Mouse (Mus musculus): ENCODE results near the gene Clasp1. TPM values are rescaled to one million over a fixed set of nuclear protein-coding genes. Genes with fewer than 3 reads are reported as not detected.
"Not testable (repeated sequence)": the region's sequence is repeated elsewhere in the genome, so short reads cannot be mapped to it uniquely, and the experiment has no call there.

Gene Clasp1
- polyA plus RNA-seq, 1 experiment from 2014 or later: 79.7 TPM

DNA sequence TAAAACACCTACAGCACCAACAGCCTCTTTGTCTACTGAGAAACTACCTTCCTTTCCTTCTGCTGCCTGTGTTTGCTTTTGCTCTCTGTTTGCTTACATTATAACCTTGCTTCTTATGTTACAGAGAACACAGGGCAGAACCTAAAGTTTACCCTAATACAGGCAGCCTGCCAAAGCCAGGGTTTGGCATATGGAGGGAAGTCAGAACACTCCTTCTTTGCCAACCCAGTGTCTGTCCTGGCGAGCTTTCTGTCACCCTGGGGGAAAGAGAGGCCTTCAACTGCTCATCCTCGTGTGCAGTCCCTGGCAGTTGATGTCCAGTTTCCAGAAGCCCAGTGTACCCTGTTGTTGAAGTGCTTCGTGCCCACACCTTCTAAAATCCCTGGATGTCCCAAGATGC is 209.5 kb downstream of the Clasp1 start:
- 78% methylated on average over 3 of the region's 3 CpGs for WGBS
- H3K9me3 ChIP-seq: no peaks in the 10 kb centered on the region
- H3K4me3 ChIP-seq: no peak overlapping the region
- no peaks in the 10 kb centered on the region for H3K4me1 ChIP-seq
- H3K27ac ChIP-seq: no peak overlapping the region
- H3K27me3 ChIP-seq: no peaks in the 10 kb centered on the region
- no peak overlapping the region for H3K4me2 ChIP-seq (replicated peaks)
- no peak for ATAC-seq (ENCODE audit: insufficient number of reproducible peaks, insufficient read depth, low FRiP score, low TSS enrichment)
- H3K9ac ChIP-seq: no peak overlapping the region
- H3K36me3 ChIP-seq: peaks cover 91% of the 10 kb centered on the region

DNA sequence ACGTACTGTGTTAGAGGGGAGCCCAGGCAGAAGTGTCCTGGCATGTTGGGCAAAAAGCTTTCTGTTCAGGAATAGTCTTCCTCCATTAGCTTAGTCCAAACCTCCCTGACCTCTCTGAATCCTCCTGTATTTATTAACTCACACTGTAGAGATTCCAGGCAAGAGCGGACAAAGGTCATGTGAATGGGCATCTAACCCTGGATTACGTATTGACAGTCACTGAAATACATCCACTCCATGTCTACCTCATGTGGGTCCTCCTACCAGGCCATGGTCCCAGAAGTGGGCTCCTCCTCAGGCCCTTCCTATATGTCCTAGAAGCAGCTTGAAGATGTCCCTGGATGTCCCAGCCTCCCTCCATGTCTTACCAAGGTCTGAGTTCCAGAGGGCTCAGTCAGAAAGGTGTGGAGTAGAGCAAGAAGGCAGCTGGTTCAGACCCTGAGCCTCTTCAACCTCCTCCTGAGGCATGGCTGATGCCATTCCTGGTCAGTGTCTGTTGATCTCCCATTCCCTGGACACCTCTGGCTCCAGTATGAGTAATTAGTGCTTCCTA is 224.8 kb downstream of the Clasp1 start:
- ATAC-seq (ENCODE audit: insufficient number of reproducible peaks, insufficient read depth, low FRiP score, low TSS enrichment): no peak
- Histone ChIP-seq H3K27me3 (no peaks in the 10 kb centered on the region), H3K9ac (no peak overlapping the region), H3K27ac (no peak overlapping the region), H3K9me3 (no peaks in the 10 kb centered on the region), H3K4me3 (no peak overlapping the region), H3K36me3 (peaks cover 10% of the 10 kb centered on the region), H3K4me2 (replicated peaks) (no peak overlapping the region), H3K4me1 (no peaks in the 10 kb centered on the region)
- 87% methylated on average over 3 of the region's 3 CpGs for WGBS

DNA sequence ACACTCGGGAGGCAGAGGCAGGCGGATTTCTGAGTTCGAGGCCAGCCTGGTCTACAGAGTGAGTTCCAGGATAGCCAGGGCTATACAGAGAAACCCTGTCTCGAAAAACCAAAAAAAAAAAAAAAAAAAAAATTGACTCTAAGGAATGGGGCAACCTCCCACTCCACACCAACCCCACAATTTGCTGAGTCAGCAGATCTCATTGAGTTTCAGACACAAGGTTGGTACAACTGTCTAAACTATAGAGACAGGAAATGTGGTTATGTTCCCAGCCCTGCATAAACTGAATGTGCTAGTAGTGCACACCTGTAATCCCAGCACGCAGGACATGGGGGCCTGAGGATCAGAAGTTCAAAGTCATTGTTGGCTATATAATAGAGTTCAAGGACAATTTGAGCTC is 232.2 kb downstream of the Clasp1 start:
- 87% methylated on average over 5 of the region's 5 CpGs for WGBS

DNA sequence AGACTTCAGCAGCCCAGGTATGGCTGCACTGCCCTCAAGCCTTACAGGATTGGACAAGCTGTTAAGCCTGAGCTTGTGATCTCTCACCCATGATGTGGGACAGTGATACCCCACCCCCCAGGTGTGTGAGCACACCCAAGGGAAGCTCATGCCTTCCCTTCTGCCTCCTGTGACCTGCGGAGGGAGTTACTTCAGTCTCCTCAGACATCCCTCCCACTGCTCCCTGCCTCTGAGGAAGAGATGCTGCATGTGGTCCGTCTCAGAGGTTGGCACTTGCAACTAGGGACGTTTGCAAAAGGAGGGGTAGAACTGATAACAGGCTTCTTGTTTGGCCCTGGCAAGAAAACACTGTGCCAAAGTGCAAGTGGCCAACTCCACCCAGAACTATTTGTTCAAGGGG is 234.0 kb downstream of the Clasp1 start:
- Histone ChIP-seq H3K4me2 (replicated peaks) (no peak overlapping the region), H3K27ac (no peak overlapping the region), H3K36me3 (no peaks in the 10 kb centered on the region), H3K9me3 (no peaks in the 10 kb centered on the region), H3K27me3 (peaks cover 30% of the 10 kb centered on the region), H3K4me1 (peaks cover 2% of the 10 kb centered on the region; the same call in 1 of the 2 replicates), H3K9ac (no peak overlapping the region), H3K4me3 (no peak overlapping the region)
- no peak for ATAC-seq (ENCODE audit: insufficient number of reproducible peaks, insufficient read depth, low FRiP score, low TSS enrichment)
- WGBS: 59% methylated on average over 3 of the region's 3 CpGs

More for the DNA sequence above, 232.2 kb downstream of the Clasp1 start:
- H3K27ac ChIP-seq; H3K36me3 ChIP-seq; H3K4me1 ChIP-seq; H3K9me3 ChIP-seq; H3K4me2 ChIP-seq (replicated peaks); H3K9ac ChIP-seq; ATAC-seq (ENCODE audit: insufficient number of reproducible peaks, insufficient read depth, low FRiP score, low TSS enrichment); H3K4me3 ChIP-seq: not testable (repeated sequence)
- H3K27me3 ChIP-seq: peaks cover 12% of the 10 kb centered on the region

DNA sequence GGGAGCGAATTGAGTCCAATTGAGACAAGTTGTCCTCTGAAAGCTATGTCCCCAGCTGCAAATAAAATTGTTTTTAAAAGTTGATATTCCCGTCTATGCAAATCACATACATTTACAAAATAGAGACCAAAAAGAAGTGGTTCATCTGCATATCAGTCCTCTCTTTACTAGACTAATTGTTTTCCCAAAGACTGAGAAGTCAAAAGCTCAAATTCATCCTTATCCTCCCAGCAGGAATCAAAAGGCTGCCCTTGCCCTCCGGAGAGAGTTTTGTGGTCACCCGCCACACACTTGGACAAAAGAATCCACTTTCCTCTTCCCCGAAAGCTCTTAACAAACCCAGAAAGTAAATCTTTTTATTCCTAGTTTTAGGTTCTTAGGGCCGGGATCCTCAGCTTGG is 236.6 kb downstream of the Clasp1 start:
- Histone ChIP-seq H3K27ac (no peak overlapping the region), H3K9ac (no peak overlapping the region), H3K36me3 (no peaks in the 10 kb centered on the region), H3K9me3 (no peaks in the 10 kb centered on the region), H3K4me1 (peaks cover 2% of the 10 kb centered on the region; the same call in 1 of the 2 replicates), H3K4me3 (no peak overlapping the region), H3K27me3 (peaks cover 43% of the 10 kb centered on the region), H3K4me2 (replicated peaks) (no peak overlapping the region)
- WGBS: 32% methylated on average over 6 of the region's 6 CpGs
- no peak for ATAC-seq (ENCODE audit: insufficient number of reproducible peaks, insufficient read depth, low FRiP score, low TSS enrichment)

DNA sequence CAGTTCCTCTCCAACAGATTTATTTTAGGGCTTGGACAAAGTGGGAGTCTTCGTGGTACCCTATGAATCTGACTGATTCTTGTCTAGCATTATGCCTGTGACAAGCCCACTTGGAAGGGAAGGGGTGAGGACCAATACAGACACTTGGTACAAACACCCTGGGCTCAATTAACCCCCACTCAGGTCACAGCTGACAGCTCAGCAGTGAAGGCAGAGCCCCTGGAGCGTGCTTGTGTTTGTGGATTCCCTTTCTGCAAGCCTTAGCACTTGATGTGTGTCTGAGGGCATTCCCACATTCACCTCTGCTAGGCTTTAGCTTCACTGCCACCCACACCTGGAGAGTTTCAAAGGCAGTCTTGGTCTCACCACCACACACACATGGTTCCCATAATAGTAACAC is 237.1 kb downstream of the Clasp1 start:
- 50% methylated on average over 2 of the region's 2 CpGs for WGBS
- H3K4me1 ChIP-seq: peaks cover 2% of the 10 kb centered on the region; the same call in 1 of the 2 replicates
- H3K4me3 ChIP-seq: no peak overlapping the region
- no peak overlapping the region for H3K9ac ChIP-seq
- H3K4me2 ChIP-seq (replicated peaks): no peak overlapping the region
- peaks cover 43% of the 10 kb centered on the region for H3K27me3 ChIP-seq
- no peak overlapping the region for H3K27ac ChIP-seq
- H3K36me3 ChIP-seq: no peaks in the 10 kb centered on the region
- no peak for ATAC-seq (ENCODE audit: insufficient number of reproducible peaks, insufficient read depth, low FRiP score, low TSS enrichment)
- no peaks in the 10 kb centered on the region for H3K9me3 ChIP-seq

DNA sequence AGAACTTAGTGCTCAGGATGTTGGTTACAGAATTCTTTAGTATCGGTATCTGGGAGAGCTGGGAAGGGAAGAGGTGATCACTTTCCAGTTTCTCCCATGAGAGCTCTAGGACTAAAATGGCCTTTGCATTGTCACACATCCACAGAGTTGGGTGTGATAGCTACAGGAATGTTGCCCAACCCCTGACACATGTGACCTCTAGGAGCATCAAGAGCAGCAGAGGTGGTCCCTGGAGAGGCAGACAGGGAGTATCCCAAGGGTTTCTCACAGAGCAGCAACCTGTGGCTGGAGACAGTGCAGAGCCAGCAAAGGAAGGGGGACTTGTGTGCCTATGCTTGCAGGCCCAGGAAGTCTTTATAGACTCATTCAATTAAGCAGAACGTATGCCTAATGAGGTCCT is 237.6 kb downstream of the Clasp1 start:
- ATAC-seq (ENCODE audit: insufficient number of reproducible peaks, insufficient read depth, low FRiP score, low TSS enrichment): no peak
- Histone ChIP-seq H3K9ac (no peak overlapping the region), H3K36me3 (no peaks in the 10 kb centered on the region), H3K4me1 (peaks cover 2% of the 10 kb centered on the region; the same call in 1 of the 2 replicates), H3K4me3 (no peak overlapping the region), H3K4me2 (replicated peaks) (no peak overlapping the region), H3K27me3 (peaks cover 43% of the 10 kb centered on the region), H3K9me3 (no peaks in the 10 kb centered on the region), H3K27ac (no peak overlapping the region)
- 81% methylated on average over 2 of the region's 2 CpGs for WGBS

DNA sequence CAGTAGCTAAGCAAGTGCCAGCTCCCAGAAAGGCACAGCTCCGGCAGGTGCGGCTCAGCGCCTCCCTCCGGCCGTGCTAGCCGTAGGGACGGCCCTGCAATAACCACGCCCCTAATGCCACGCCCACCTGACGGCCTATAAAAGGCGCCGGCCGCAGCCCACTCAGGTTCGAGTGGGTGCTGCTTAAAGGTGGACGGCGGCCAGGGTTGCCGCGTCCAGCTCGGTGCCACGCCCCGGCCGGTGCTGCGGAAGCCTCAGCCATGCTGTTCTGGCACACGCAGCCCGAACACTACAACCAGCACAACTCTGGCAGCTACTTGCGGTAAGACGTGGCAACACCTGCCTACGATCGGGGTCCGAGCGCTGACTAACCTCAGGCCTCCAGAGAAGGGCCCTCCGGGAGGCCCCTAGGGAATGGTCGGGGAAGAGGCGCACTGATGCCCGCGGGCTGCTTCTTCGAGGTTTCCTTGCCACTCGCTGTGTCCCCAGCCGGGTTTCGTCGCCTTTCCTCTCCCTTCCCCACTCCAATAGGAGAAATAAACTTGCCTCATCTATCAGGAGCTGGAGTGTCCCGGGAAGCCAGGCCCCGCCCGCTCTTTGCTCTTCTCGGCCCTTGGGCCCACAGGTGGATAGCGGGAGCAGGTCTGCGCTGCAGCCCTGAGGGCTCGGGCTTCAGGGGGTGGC is 239.1 kb downstream of the Clasp1 start, which contains the start of gene Tfcp2l1:
Gene Tfcp2l1, plus strand, starts transcription at position 165 of the 684 bp plus-strand sequence.
- no peak within 1 kb of the TSS for H3K27ac ChIP-seq
- WGBS: 1% methylated on average over 48 of the region's 48 CpGs
- peak within 1 kb of the TSS; percentile 46 for H3K4me3 ChIP-seq
- H3K9me3 ChIP-seq: no peaks in the 10 kb centered on the region
- H3K9ac ChIP-seq: peak within 1 kb of the TSS; percentile 31
- ATAC-seq (ENCODE audit: insufficient number of reproducible peaks, insufficient read depth, low FRiP score, low TSS enrichment): peak; percentile 76
- H3K36me3 ChIP-seq: no peaks in the 10 kb centered on the region
- H3K4me2 ChIP-seq (replicated peaks): peak within 1 kb of the TSS; percentile 87
- H3K27me3 ChIP-seq: peaks cover 43% of the 10 kb centered on the region
- H3K4me1 ChIP-seq: peaks cover 2% of the 10 kb centered on the region; the same call in 1 of the 2 replicates

DNA sequence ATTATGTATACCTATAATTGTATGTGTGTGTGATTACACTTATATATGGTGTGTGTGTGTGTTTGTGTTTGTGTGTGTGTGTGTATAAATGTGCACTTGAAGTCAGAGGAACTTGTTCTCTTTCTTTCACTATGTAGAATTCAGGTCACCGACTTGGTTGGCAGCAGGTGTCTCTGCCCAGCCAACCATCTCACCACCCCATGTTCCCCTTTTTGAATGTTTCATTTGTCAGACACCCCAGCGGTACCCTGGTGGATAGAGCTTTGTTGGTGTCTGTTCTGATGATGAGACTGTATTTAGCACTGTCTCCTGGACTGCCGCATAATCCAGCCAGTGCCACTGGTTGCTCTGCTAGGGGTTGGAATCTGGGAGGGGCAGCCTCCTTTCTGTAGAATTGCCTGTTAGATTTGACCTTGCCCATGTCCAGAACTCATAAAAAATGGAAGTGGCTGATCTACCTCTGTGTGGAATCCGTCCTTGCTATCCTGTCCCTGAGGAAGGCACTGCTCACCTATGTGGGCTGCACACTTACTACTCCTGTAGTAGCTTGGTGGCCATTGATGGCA is 244.6 kb downstream of the Clasp1 start:
- Histone ChIP-seq H3K4me2 (replicated peaks) (no peak overlapping the region), H3K4me1 (no peaks in the 10 kb centered on the region), H3K9me3 (no peaks in the 10 kb centered on the region), H3K4me3 (no peak overlapping the region), H3K36me3 (no peaks in the 10 kb centered on the region), H3K9ac (no peak overlapping the region), H3K27me3 (peaks cover 7% of the 10 kb centered on the region; the same call in 1 of the 2 replicates), H3K27ac (no peak overlapping the region)
- 81% methylated on average over 4 of the region's 4 CpGs for WGBS
- no peak for ATAC-seq (ENCODE audit: insufficient number of reproducible peaks, insufficient read depth, low FRiP score, low TSS enrichment)

DNA sequence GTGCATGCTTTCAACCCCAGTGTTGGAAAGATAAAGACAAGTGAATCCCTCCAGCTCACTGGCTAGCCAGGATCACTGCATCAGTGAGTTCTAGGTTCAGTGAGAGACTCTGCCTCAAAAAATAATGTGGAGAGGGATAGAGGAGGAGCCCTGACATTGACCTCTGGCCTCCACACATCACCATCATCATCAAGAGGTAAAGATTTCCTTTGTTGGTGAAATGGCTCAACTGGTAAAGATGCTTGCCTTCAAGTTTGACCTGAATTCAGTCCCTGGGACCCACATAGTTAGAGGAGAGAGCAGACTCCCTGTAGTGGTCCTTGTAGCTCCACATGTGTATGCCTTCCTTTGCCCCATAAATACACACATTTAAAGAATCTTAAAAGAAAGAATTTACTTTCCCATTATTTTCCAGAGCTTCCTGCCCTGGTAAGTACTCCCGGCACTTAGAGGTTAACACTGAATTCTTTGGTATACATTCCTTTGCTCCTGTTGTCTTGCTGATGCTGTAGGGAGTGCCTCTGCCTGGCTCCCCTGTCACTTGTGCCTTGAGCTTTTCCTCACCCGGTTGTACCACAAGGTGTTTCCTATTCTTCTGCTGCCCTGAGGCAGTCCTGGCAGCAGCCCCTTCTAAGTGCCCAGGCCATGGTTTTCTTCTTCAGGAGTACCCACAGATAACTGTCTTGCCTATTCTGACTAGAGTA is 253.6 kb downstream of the Clasp1 start:
- Histone ChIP-seq H3K36me3 (no peaks in the 10 kb centered on the region), H3K4me2 (replicated peaks) (no peak overlapping the region), H3K9me3 (no peaks in the 10 kb centered on the region), H3K4me3 (no peak overlapping the region), H3K9ac (no peak overlapping the region), H3K27ac (no peak overlapping the region), H3K27me3 (no peaks in the 10 kb centered on the region), H3K4me1 (no peaks in the 10 kb centered on the region)
- 64% methylated on average over 2 of the region's 2 CpGs for WGBS
- ATAC-seq (ENCODE audit: insufficient number of reproducible peaks, insufficient read depth, low FRiP score, low TSS enrichment): no peak

DNA sequence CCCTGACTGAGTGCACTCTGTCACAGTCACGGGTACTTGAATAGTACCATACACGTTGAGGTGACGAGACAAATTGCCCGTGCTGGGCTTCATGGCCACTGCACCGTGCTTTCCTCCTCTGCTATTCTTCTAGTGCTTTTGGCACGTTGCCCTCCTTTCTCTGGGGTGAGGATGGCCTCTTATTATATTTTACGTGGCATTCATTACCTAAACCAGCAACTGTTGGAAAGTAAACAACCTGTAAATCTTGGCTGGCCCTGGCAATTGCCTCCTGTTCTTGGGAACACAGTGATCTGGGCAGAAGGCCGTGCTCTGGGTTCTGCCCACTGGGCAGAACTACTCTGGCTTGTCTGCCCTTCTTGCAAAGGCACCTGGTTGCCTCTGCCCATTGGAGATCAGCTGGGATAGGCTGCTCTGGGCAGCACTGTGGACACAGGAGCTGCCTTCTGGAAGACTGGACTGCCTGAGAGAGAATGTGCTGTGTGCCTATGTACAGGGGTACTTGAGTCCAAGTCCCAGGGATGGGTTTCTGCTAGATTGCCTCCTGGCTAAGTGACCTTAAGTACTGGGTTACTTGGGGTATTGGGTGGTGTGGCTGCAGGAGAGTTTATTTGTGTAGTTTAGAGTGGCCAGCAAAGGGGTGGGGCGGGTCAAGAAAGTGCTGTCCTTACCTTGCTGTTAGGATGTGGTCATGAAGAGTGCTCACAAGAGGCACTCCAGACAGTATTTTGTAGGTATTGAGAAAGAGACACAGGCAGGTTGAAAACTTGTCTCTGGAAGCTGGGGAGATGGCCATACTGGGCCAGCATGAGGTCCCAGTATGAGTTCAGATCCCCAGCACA is 254.5 kb downstream of the Clasp1 start:
- Histone ChIP-seq H3K4me3 (no peak overlapping the region), H3K9me3 (no peaks in the 10 kb centered on the region), H3K27me3 (no peaks in the 10 kb centered on the region), H3K9ac (no peak overlapping the region), H3K36me3 (no peaks in the 10 kb centered on the region), H3K4me1 (no peaks in the 10 kb centered on the region), H3K4me2 (replicated peaks) (no peak overlapping the region), H3K27ac (no peak overlapping the region)
- WGBS: 66% methylated on average over 9 of the region's 9 CpGs
- ATAC-seq (ENCODE audit: insufficient number of reproducible peaks, insufficient read depth, low FRiP score, low TSS enrichment): no peak
